In the genomic region with DNA sequence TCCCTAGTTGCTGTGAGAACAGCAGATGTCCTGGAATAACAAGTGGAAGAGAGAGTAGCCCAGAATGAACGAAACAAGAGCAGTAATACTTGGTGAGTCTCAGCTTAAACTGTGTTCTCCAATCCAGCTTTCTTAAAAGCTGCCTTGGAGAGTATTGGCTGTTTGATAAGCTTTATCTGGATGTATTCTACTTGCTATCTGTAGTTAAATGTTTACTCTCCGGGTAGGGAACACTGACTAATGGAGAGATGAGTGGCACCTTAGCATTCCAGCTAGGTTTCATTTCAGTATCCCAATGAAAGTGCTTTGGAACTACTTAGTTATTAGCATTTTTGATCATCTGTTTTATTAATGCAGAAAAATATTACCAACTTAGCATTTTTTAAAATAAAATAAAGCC, we compare ENCODE assay signal across 28 mouse cellular contexts.
"Had no signal": no experiment of that assay in that cellular context is flagged by ENCODE, and none has a peak within 500 bp of the region (broad histone marks: within the 10 kb centered on the region; RNA-seq: fewer than 3 reads in every experiment).

No protein-coding gene starts in this region.

- H3K27ac ChIP-seq: embryonic facial prominence, embryonic 10.5 days; embryonic facial prominence, embryonic 12.5 days; embryonic facial prominence, embryonic 13.5 days; embryonic facial prominence, embryonic 15.5 days; forebrain, embryonic 10.5 days; forebrain, embryonic 12.5 days; forebrain, embryonic 13.5 days; forebrain, embryonic 15.5 days; gastrocnemius, adult 2 months had no signal

- H3K9ac ChIP-seq: embryonic facial prominence, embryonic 12.5 days; embryonic facial prominence, embryonic 13.5 days; embryonic facial prominence, embryonic 15.5 days; forebrain, embryonic 12.5 days; forebrain, embryonic 13.5 days; forebrain, embryonic 15.5 days; forebrain, postnatal 0 days had no signal

- H3K27me3 ChIP-seq: embryonic facial prominence, embryonic 12.5 days; embryonic facial prominence, embryonic 13.5 days; embryonic facial prominence, embryonic 15.5 days; forebrain, embryonic 12.5 days; forebrain, embryonic 13.5 days; forebrain, embryonic 15.5 days had no signal

- H3K9me3 ChIP-seq: embryonic facial prominence, embryonic 10.5 days; embryonic facial prominence, embryonic 12.5 days; embryonic facial prominence, embryonic 13.5 days; embryonic facial prominence, embryonic 15.5 days; forebrain, embryonic 10.5 days; forebrain, embryonic 12.5 days; forebrain, embryonic 13.5 days; forebrain, embryonic 15.5 days had no signal

- DNase-seq: cerebellum, adult 2 months; cerebellum, adult 8-10 months; cerebellum, adult 9-10 months; cerebellum, adult 9-11 months; cerebellum, postnatal 10 days; cerebellum, postnatal 14 days; cerebellum, postnatal 25 days; cerebellum, postnatal 36 days; embryo, embryonic 11 days; forebrain, postnatal 0 days; gastrocnemius, adult 2 months; gastrocnemius, postnatal 10 days; gastrocnemius, postnatal 14 days; gastrocnemius, postnatal 25 days; gastrocnemius, postnatal 36 days; heart, adult 11 months; heart, adult 18-20 months had no signal

- H3K4me3 ChIP-seq: embryonic facial prominence, embryonic 10.5 days; embryonic facial prominence, embryonic 12.5 days; embryonic facial prominence, embryonic 13.5 days; embryonic facial prominence, embryonic 15.5 days; erythroblast, embryonic 14.5 days; forebrain, embryonic 10.5 days; forebrain, embryonic 12.5 days; forebrain, embryonic 13.5 days; forebrain, embryonic 15.5 days; gastrocnemius, adult 2 months had no signal

- H3K4me2 ChIP-seq: embryonic facial prominence, embryonic 12.5 days; embryonic facial prominence, embryonic 13.5 days; embryonic facial prominence, embryonic 15.5 days; forebrain, embryonic 12.5 days; forebrain, embryonic 13.5 days; forebrain, embryonic 15.5 days had no signal

- H3K36me3 ChIP-seq: embryonic facial prominence, embryonic 10.5 days; embryonic facial prominence, embryonic 12.5 days; embryonic facial prominence, embryonic 13.5 days; embryonic facial prominence, embryonic 15.5 days; forebrain, embryonic 10.5 days; forebrain, embryonic 12.5 days; forebrain, embryonic 15.5 days had no signal

- ATAC-seq: forebrain, embryonic 13.5 days; forebrain, embryonic 14.5 days; forebrain, embryonic 15.5 days; forebrain, embryonic 16.5 days; forebrain, postnatal 0 days had no signal

- H3K4me1 ChIP-seq: embryonic facial prominence, embryonic 10.5 days; embryonic facial prominence, embryonic 12.5 days; embryonic facial prominence, embryonic 13.5 days; embryonic facial prominence, embryonic 15.5 days; forebrain, embryonic 10.5 days; forebrain, embryonic 12.5 days; forebrain, embryonic 13.5 days; forebrain, embryonic 15.5 days had no signal
